Mouse (Mus musculus) liver, embryonic 12.5 days (tissue): ENCODE results near the gene Myo18a. TPM values are rescaled to one million over a fixed set of nuclear protein-coding genes. Genes with fewer than 3 reads are reported as not detected.
"Not testable (repeated sequence)": the region's sequence is repeated elsewhere in the genome, so short reads cannot be mapped to it uniquely, and the experiment has no call there.

Experiments used
- ATAC-seq: fragments of 200-750 bp; cut with Nextera tagmentation; 2 replicates; pipeline ENCODE4 v1.8.0; 2017; ENCODE audit warnings: moderate number of reproducible peaks, mild to moderate bottlenecking, moderate library complexity
- H3K27ac ChIP-seq: fragments of 300-500 bp; sonication (generic); 2 replicates; pipeline ENCODE4 v1.5.1; 2016; ENCODE audit warnings: mild to moderate bottlenecking
- H3K27me3 ChIP-seq: fragments of 300-500 bp; sonication (generic); replicated peaks from 2 replicates; pipeline ENCODE4 v1.6.1; 2016; ENCODE audit warnings: mild to moderate bottlenecking, moderate library complexity
- H3K36me3 ChIP-seq: fragments of 300-500 bp; sonication (generic); 2 replicates; pipeline ENCODE4 v1.6.1; 2016; ENCODE audit warnings: mild to moderate bottlenecking, moderate library complexity
- H3K4me1 ChIP-seq: fragments of 300-500 bp; sonication (generic); 2 replicates; pipeline ENCODE4 v1.6.1; 2016
- H3K4me2 ChIP-seq: fragments of 300-500 bp; sonication (generic); 2 replicates; pipeline ENCODE4 v1.6.1; 2016; ENCODE audit warnings: mild to moderate bottlenecking, moderate library complexity
- H3K4me3 ChIP-seq: fragments of 300-500 bp; sonication (generic); 2 replicates; pipeline ENCODE4 v1.5.1; 2016; ENCODE audit warnings: mild to moderate bottlenecking, moderate library complexity
- H3K9ac ChIP-seq: fragments of 300-500 bp; sonication (generic); 2 replicates; pipeline ENCODE4 v1.6.1; 2016; ENCODE audit warnings: mild to moderate bottlenecking, moderate library complexity
- H3K9me3 ChIP-seq: fragments of 300-500 bp; sonication (generic); replicated peaks from 2 replicates; pipeline ENCODE4 v1.6.1; 2016; ENCODE audit warnings: mild to moderate bottlenecking, moderate library complexity
- WGBS: fragments of 180-500 bp; shearing (Covaris S2); methylation state at CpG from one replicate; pipeline ENCODE4 v1.1.7; 2016; ENCODE audit not compliant: insufficient replicate concordance; 5-methylcytosine and 5-hydroxymethylcytosine counted together
- polyA plus RNA-seq: library from polyadenylated mRNA; unstranded; fragments of >200 nt; fragmentation: Nextera tagmentation; extraction: Ambion mirVana; gene quantifications from 2 replicates; pipeline ENCODE4 v1.2.1, GENCODE M21; 2016

Gene Myo18a
- 28.8 and 30.3 TPM in 2 replicates for polyA plus RNA-seq

- H3K9ac ChIP-seq, result peak within 1 kb of the TSS; percentile 96
- peak; percentile 72 for ATAC-seq
- peak within 1 kb of the TSS; percentile 92 for H3K4me2 ChIP-seq
- peaks cover 48% of the 10 kb centered on the region for H3K4me1 ChIP-seq
- H3K27ac ChIP-seq, result peak within 1 kb of the TSS; percentile 89
- no peaks in the 10 kb centered on the region for H3K36me3 ChIP-seq
- 0 out of 2 replicates have a peak, but pooled peaks cover 3% of the 10 kb centered on the region for H3K27me3 ChIP-seq
- H3K9me3 ChIP-seq, result no peaks in the 10 kb centered on the region
- peak within 1 kb of the TSS; percentile 93 for H3K4me3 ChIP-seq
- WGBS, result 4% methylated on average over 70 of the region's 79 CpGs
Observed at GRCm38 (mm10) chr11:77762783-77763672, at the start of gene Myo18a. Gene Myo18a, plus strand, starts transcription at chr11:77763246.

GRCm38 (mm10) chr11:77713736-77714135 is 49.3 kb upstream of the Myo18a start:
- H3K27ac ChIP-seq, result no peak overlapping the region
- no peak overlapping the region for H3K4me3 ChIP-seq
- no peak for ATAC-seq
- WGBS, result 88% methylated on average over 3 of the region's 3 CpGs
- H3K27me3 ChIP-seq, result no peaks in the 10 kb centered on the region
- peaks cover 48% of the 10 kb centered on the region for H3K36me3 ChIP-seq
- H3K9me3 ChIP-seq, result no peaks in the 10 kb centered on the region
- H3K9ac ChIP-seq, result no peak overlapping the region
- H3K4me1 ChIP-seq, result no peaks in the 10 kb centered on the region
- H3K4me2 ChIP-seq, result no peak overlapping the region

- H3K9me3 ChIP-seq, result no peaks in the 10 kb centered on the region
- WGBS, result 82% methylated on average over 2 of the region's 2 CpGs
- H3K36me3 ChIP-seq, result peaks cover 16% of the 10 kb centered on the region
Observed at GRCm38 (mm10) chr11:77719055-77719454, 44.0 kb upstream of the Myo18a start.

GRCm38 (mm10) chr11:77721389-77721788 is 41.7 kb upstream of the Myo18a start:
- Histone ChIP-seq H3K4me1 (no peaks in the 10 kb centered on the region), H3K27ac (no peak overlapping the region), H3K9ac (no peak overlapping the region), H3K4me2 (no peak overlapping the region), H3K27me3 (no peaks in the 10 kb centered on the region), H3K36me3 (peaks cover 6% of the 10 kb centered on the region), H3K9me3 (no peaks in the 10 kb centered on the region), H3K4me3 (no peak overlapping the region)
- no peak for ATAC-seq
- WGBS, result 70% methylated on average over 4 of the region's 4 CpGs

More at GRCm38 (mm10) chr11:77719055-77719454, 44.0 kb upstream of the Myo18a start:
- Histone ChIP-seq H3K4me2 (no peak overlapping the region), H3K9ac (no peak overlapping the region), H3K4me1 (no peaks in the 10 kb centered on the region), H3K4me3 (no peak overlapping the region), H3K27me3 (no peaks in the 10 kb centered on the region), H3K27ac (no peak overlapping the region)
- ATAC-seq, result no peak

- Histone ChIP-seq H3K4me2 (no peak overlapping the region), H3K36me3 (no peaks in the 10 kb centered on the region), H3K9me3 (no peaks in the 10 kb centered on the region), H3K4me1 (no peaks in the 10 kb centered on the region), H3K4me3 (no peak overlapping the region), H3K27ac (no peak overlapping the region), H3K9ac (no peak overlapping the region), H3K27me3 (no peaks in the 10 kb centered on the region)
- 72% methylated on average over 7 of the region's 7 CpGs for WGBS
- no peak for ATAC-seq
Observed at GRCm38 (mm10) chr11:77724766-77725165, 38.3 kb upstream of the Myo18a start.

- H3K4me2 ChIP-seq, result no peak within 1 kb of the TSS
- no peak within 1 kb of the TSS for H3K4me3 ChIP-seq
- no peaks in the 10 kb centered on the region for H3K27me3 ChIP-seq
- WGBS, result 60% methylated on average over 7 of the region's 7 CpGs
- no peaks in the 10 kb centered on the region for H3K9me3 ChIP-seq
- no peak within 1 kb of the TSS for H3K27ac ChIP-seq
- H3K36me3 ChIP-seq, result no peaks in the 10 kb centered on the region
- no peaks in the 10 kb centered on the region for H3K4me1 ChIP-seq
- ATAC-seq, result no peak
- H3K9ac ChIP-seq, result no peak within 1 kb of the TSS
Observed at GRCm38 (mm10) chr11:77725183-77725582, 37.9 kb upstream of the Myo18a start, which contains the start of gene Cryba1. Gene Cryba1, minus strand, starts transcription at chr11:77725283.

- H3K9me3 ChIP-seq, result no peaks in the 10 kb centered on the region
- H3K4me1 ChIP-seq, result no peaks in the 10 kb centered on the region
- H3K27ac ChIP-seq, result no peak overlapping the region
- H3K27me3 ChIP-seq, result peaks cover 11% of the 10 kb centered on the region; the same call in 1 of the 2 replicates
- no peaks in the 10 kb centered on the region for H3K36me3 ChIP-seq
- ATAC-seq, result no peak
- H3K4me2 ChIP-seq, result no peak overlapping the region
- 65% methylated on average over 2 of the region's 2 CpGs for WGBS
- no peak overlapping the region for H3K9ac ChIP-seq
- no peak overlapping the region for H3K4me3 ChIP-seq
Observed at GRCm38 (mm10) chr11:77728587-77728986, 34.5 kb upstream of the Myo18a start.

- Histone ChIP-seq H3K4me3 (no peak overlapping the region), H3K4me1 (no peaks in the 10 kb centered on the region), H3K36me3 (no peaks in the 10 kb centered on the region), H3K27me3 (no peaks in the 10 kb centered on the region; the same call in 1 of the 2 replicates), H3K27ac (no peak overlapping the region), H3K9me3 (no peaks in the 10 kb centered on the region), H3K9ac (no peak overlapping the region), H3K4me2 (no peak overlapping the region)
- no peak; the same call in 1 of the 2 replicates for ATAC-seq
- WGBS, result 2% methylated on average over 6 of the region's 6 CpGs
Observed at GRCm38 (mm10) chr11:77737289-77737688, 25.8 kb upstream of the Myo18a start.

- WGBS, result 54% methylated on average over 7 of the region's 7 CpGs
- Histone ChIP-seq H3K27me3 (no peaks in the 10 kb centered on the region; the same call in 1 of the 2 replicates), H3K4me1 (no peaks in the 10 kb centered on the region), H3K4me2 (no peak overlapping the region), H3K36me3 (no peaks in the 10 kb centered on the region), H3K27ac (no peak overlapping the region), H3K9me3 (no peaks in the 10 kb centered on the region), H3K4me3 (no peak overlapping the region), H3K9ac (no peak overlapping the region)
- ATAC-seq, result no peak
Observed at GRCm38 (mm10) chr11:77738555-77738954, 24.5 kb upstream of the Myo18a start.

- no peak for ATAC-seq
- no peak overlapping the region for H3K27ac ChIP-seq
Observed at GRCm38 (mm10) chr11:77743966-77744365, 19.1 kb upstream of the Myo18a start.

GRCm38 (mm10) chr11:77746652-77747051 is 16.4 kb upstream of the Myo18a start:
- ATAC-seq, result peak; percentile 78
- H3K27ac ChIP-seq, result peak overlapping the region; percentile 39
- peaks cover 28% of the 10 kb centered on the region for H3K4me1 ChIP-seq
- 41% methylated on average over 4 of the region's 4 CpGs for WGBS
- peak overlapping the region; percentile 15; the same call in 1 of the 2 replicates for H3K9ac ChIP-seq
- no peaks in the 10 kb centered on the region for H3K9me3 ChIP-seq
- H3K27me3 ChIP-seq, result no peaks in the 10 kb centered on the region
- no peak overlapping the region for H3K4me3 ChIP-seq
- H3K36me3 ChIP-seq, result no peaks in the 10 kb centered on the region
- H3K4me2 ChIP-seq, result peak overlapping the region; percentile 24

More at GRCm38 (mm10) chr11:77743966-77744365, 19.1 kb upstream of the Myo18a start:
- Histone ChIP-seq H3K4me3 (no peak overlapping the region), H3K9ac (no peak overlapping the region), H3K27me3 (no peaks in the 10 kb centered on the region; the same call in 1 of the 2 replicates), H3K4me2 (no peak overlapping the region), H3K36me3 (no peaks in the 10 kb centered on the region), H3K4me1 (peaks cover 22% of the 10 kb centered on the region), H3K9me3 (no peaks in the 10 kb centered on the region)
- WGBS, result 26% methylated on average over 6 of the region's 6 CpGs

- H3K27me3 ChIP-seq, H3K9me3 ChIP-seq, H3K27ac ChIP-seq, H3K9ac ChIP-seq, H3K4me3 ChIP-seq, H3K36me3 ChIP-seq, H3K4me2 ChIP-seq: not testable (repeated sequence)
- 67% methylated on average over 14 of the region's 15 CpGs for WGBS
- ATAC-seq, result peak; percentile 60
- peaks cover 32% of the 10 kb centered on the region for H3K4me1 ChIP-seq
Observed at GRCm38 (mm10) chr11:77747103-77747502, 15.9 kb upstream of the Myo18a start.
